Mouse (Mus musculus) liver, postnatal 0 days (tissue): ENCODE data around the gene Lsm8. TPM values are rescaled to one million over a fixed set of nuclear protein-coding genes. Genes with fewer than 3 reads are reported as not detected.

Source experiments
- ATAC-seq: fragments of 200-750 bp; cut with Nextera tagmentation; 2 replicates; pipeline ENCODE4 v1.8.0; 2017; ENCODE audit warnings: mild to moderate bottlenecking, moderate library complexity
- DNase-seq: peaks from one replicate; pipeline ENCODE4 v3.0.0-alpha.2; 2016
- H3K27ac ChIP-seq: fragments of 300-500 bp; sonication (generic); 2 replicates; pipeline ENCODE4 v1.5.1; 2014; ENCODE audit warnings: antibody characterized with exemption, moderate library complexity, mild to moderate bottlenecking, low read depth
- H3K27me3 ChIP-seq: fragments of 300-500 bp; sonication (generic); 2 replicates; pipeline ENCODE4 v1.6.1; 2014; ENCODE audit warnings: low read length, control low read depth, mixed read lengths; ENCODE audit not compliant: insufficient read depth
- H3K36me3 ChIP-seq: fragments of 300-500 bp; sonication (generic); replicated peaks from 2 replicates; pipeline ENCODE4 v1.6.1; 2014; ENCODE audit warnings: mild to moderate bottlenecking, control low read depth, low read length, moderate library complexity, mixed read lengths; ENCODE audit not compliant: insufficient read depth
- H3K4me1 ChIP-seq: fragments of 300-500 bp; sonication (generic); 2 replicates; pipeline ENCODE4 v1.6.1; 2014; ENCODE audit warnings: antibody characterized with exemption, mild to moderate bottlenecking, control low read depth; ENCODE audit not compliant: insufficient read depth
- H3K4me2 ChIP-seq: fragments of 300-500 bp; sonication (generic); 2 replicates; pipeline ENCODE4 v1.6.1; 2014; ENCODE audit warnings: low read depth, mild to moderate bottlenecking, low read length, moderate library complexity, mixed read lengths
- H3K4me3 ChIP-seq: fragments of 300-500 bp; sonication (generic); 2 replicates; pipeline ENCODE4 v1.5.1; 2014; ENCODE audit warnings: low read depth, low read length
- H3K9ac ChIP-seq: fragments of 300-500 bp; sonication (generic); replicated peaks from 2 replicates; pipeline ENCODE4 v1.6.1; 2014; ENCODE audit warnings: mild to moderate bottlenecking, moderate library complexity
- H3K9me3 ChIP-seq: fragments of 300-500 bp; sonication (generic); 2 replicates; pipeline ENCODE4 v1.6.1; 2016; ENCODE audit warnings: mild to moderate bottlenecking, control low read depth, low read length, mixed read lengths
- CTCF ChIP-seq: sonication (generic); IDR thresholded peaks from 2 replicates; pipeline ENCODE4 v1.5.1; 2016; ENCODE audit warnings: antibody characterized with exemption, low read depth
- EP300 ChIP-seq: IDR thresholded peaks from 2 replicates; pipeline ENCODE4 v1.6.1; 2016; ENCODE audit warnings: antibody characterized with exemption, low read depth, mild to moderate bottlenecking
- WGBS: fragments of 180-500 bp; shearing (Covaris S2); extraction: QIAGEN DNeasy Blood & Tissue Kit; methylation state at CpG from one replicate; pipeline ENCODE4 v1.1.7; 2014; ENCODE audit not compliant: insufficient replicate concordance; 5-methylcytosine and 5-hydroxymethylcytosine counted together
- polyA plus RNA-seq: library from polyadenylated mRNA; unstranded; fragments of >200 nt; fragmentation: Nextera tagmentation; extraction: Ambion mirVana; gene quantifications from 2 replicates; pipeline ENCODE4 v1.2.1, GENCODE M21; 2015

Gene Lsm8
- polyA plus RNA-seq, result 66.5 and 67.9 TPM in 2 replicates

DNA sequence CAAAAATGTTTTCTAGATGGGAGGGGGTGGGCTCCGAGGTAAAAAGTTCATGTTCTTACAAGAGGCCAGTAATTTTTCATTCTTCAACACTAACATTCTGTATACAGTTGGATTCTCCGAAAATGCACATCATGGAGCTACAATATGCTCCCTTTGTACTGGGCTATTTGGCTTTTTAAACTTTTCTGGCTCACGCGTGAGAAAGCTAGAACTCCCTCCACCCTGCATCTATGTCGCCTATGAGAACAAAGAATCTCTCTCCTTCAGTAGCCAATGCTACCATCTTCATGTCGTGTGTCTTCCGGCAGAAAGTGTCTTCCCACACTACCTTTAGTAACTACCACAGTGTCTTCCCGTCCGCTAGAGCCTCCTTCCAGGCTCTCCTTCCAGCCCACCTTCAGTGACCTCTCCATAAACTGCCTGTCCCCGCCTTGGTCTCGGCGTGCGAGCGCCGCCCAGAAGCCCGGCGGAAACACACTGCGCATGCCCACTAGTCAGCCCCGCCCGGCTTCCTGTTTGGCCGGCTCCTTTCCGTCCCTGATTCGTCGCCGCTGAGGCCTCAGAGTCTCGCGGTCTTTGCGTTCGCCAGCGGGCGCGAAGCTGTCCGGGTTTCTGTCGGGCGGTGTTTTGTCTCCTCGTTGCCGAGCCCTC is at the start of gene Lsm8:
Lsm8 (plus strand) TSS at position 529 of the 651 bp plus-strand sequence.
- Histone ChIP-seq H3K36me3 (peaks cover 16% of the 10 kb centered on the region), H3K4me2 (peak within 1 kb of the TSS; percentile 88), H3K4me3 (peak within 1 kb of the TSS; percentile 78), H3K27me3 (no peaks in the 10 kb centered on the region), H3K9ac (peak within 1 kb of the TSS; percentile 91), H3K4me1 (peaks cover 11% of the 10 kb centered on the region), H3K9me3 (no peaks in the 10 kb centered on the region), H3K27ac (peak within 1 kb of the TSS; percentile 98)
- DNase-seq (peak; percentile 98), ATAC-seq (peak; percentile 99)
- WGBS, result under 1% methylated on average over 37 of the region's 37 CpGs
- peak; percentile 41; the same call in 1 of the 2 replicates for TF ChIP-seq EP300
- peak; percentile 23 for TF ChIP-seq CTCF

- H3K4me2 ChIP-seq, result no peak overlapping the region
- no peak overlapping the region for H3K27ac ChIP-seq
- WGBS, result 67% methylated on average over 2 of the region's 2 CpGs
- DNase-seq (no peak), ATAC-seq (no peak)
- TF ChIP-seq CTCF, result no peak
- TF ChIP-seq EP300, result no peak
- no peaks in the 10 kb centered on the region for H3K4me1 ChIP-seq
- no peaks in the 10 kb centered on the region for H3K36me3 ChIP-seq
- H3K9me3 ChIP-seq, result no peaks in the 10 kb centered on the region
- H3K9ac ChIP-seq, result no peak overlapping the region
- no peak overlapping the region for H3K4me3 ChIP-seq
- no peaks in the 10 kb centered on the region for H3K27me3 ChIP-seq
Observed at GRCm38 (mm10) chr6:18800869-18801511, 47.4 kb upstream of the Lsm8 start.

- H3K4me2 ChIP-seq, result no peak overlapping the region
- 81% methylated on average over 1 of the region's 1 CpGs for WGBS
- H3K4me1 ChIP-seq, result no peaks in the 10 kb centered on the region
Observed at GRCm38 (mm10) chr6:18812623-18813022, 35.8 kb upstream of the Lsm8 start.

GRCm38 (mm10) chr6:18815606-18816005 is 32.8 kb upstream of the Lsm8 start:
- Histone ChIP-seq H3K4me2 (no peak overlapping the region), H3K36me3 (no peaks in the 10 kb centered on the region), H3K4me3 (no peak overlapping the region), H3K27me3 (no peaks in the 10 kb centered on the region), H3K4me1 (no peaks in the 10 kb centered on the region), H3K9ac (no peak overlapping the region), H3K27ac (no peak overlapping the region), H3K9me3 (no peaks in the 10 kb centered on the region)
- DNase-seq (no peak), ATAC-seq (no peak)
- 63% methylated on average over 2 of the region's 2 CpGs for WGBS
- TF ChIP-seq EP300, result no peak
- no peak for TF ChIP-seq CTCF

More at GRCm38 (mm10) chr6:18812623-18813022, 35.8 kb upstream of the Lsm8 start:
- ATAC-seq (no peak), DNase-seq (no peak)
- Histone ChIP-seq H3K27me3 (no peaks in the 10 kb centered on the region), H3K9me3 (no peaks in the 10 kb centered on the region), H3K4me3 (no peak overlapping the region), H3K9ac (no peak overlapping the region), H3K27ac (no peak overlapping the region), H3K36me3 (no peaks in the 10 kb centered on the region)
- TF ChIP-seq CTCF (no peak), EP300 (no peak)

DNA sequence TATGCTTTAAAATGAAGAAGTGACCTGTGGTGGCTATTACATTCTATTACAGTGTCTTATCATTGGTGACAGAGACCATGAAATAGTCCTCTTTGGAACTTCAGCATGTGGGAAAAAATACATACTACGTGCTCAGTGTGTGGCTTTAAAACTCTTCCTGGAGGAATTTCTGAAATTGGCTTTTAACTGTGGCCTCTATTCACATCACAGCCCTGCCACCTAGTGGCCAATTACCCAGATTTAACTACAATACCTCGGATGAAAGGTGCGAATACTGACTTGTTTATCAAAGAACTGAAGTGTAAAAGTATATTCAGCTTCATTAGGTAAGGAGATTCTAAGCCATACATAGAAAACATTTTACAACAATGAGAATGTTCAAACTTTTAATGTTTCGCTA is 29.0 kb upstream of the Lsm8 start:
- H3K9me3 ChIP-seq, result no peaks in the 10 kb centered on the region
- H3K4me3 ChIP-seq, result no peak overlapping the region
- H3K27ac ChIP-seq, result no peak overlapping the region
- 16% methylated on average over 4 of the region's 4 CpGs for WGBS
- no peak overlapping the region for H3K9ac ChIP-seq
- no peaks in the 10 kb centered on the region for H3K36me3 ChIP-seq
- H3K4me2 ChIP-seq, result no peak overlapping the region
- H3K4me1 ChIP-seq, result no peaks in the 10 kb centered on the region
- no peaks in the 10 kb centered on the region for H3K27me3 ChIP-seq
- ATAC-seq, result no peak
- TF ChIP-seq CTCF (peak; percentile 70), EP300 (no peak)
- peak; percentile 20 for DNase-seq

- 63% methylated on average over 4 of the region's 4 CpGs for WGBS
- ATAC-seq, result no peak
- no peak overlapping the region for H3K9ac ChIP-seq
- TF ChIP-seq EP300 (no peak), CTCF (no peak)
- H3K9me3 ChIP-seq, result no peaks in the 10 kb centered on the region
- H3K4me3 ChIP-seq, result no peak overlapping the region
- H3K27ac ChIP-seq, result no peak overlapping the region
- H3K4me1 ChIP-seq, result no peaks in the 10 kb centered on the region
- no peak overlapping the region for H3K4me2 ChIP-seq
- no peak for DNase-seq
- H3K27me3 ChIP-seq, result no peaks in the 10 kb centered on the region
- no peaks in the 10 kb centered on the region for H3K36me3 ChIP-seq
Observed at GRCm38 (mm10) chr6:18820246-18820645, 28.1 kb upstream of the Lsm8 start.
